Mouse (Mus musculus): Measurements from ENCODE around the gene Srms. TPM values are rescaled to one million over a fixed set of nuclear protein-coding genes. Genes with fewer than 3 reads are reported as not detected.
"Not testable (repeated sequence)": the region's sequence is repeated elsewhere in the genome, so short reads cannot be mapped to it uniquely, and the experiment has no call there.

Srms gene
- polyA plus RNA-seq, 1 experiment, result 0.50 TPM

DNA sequence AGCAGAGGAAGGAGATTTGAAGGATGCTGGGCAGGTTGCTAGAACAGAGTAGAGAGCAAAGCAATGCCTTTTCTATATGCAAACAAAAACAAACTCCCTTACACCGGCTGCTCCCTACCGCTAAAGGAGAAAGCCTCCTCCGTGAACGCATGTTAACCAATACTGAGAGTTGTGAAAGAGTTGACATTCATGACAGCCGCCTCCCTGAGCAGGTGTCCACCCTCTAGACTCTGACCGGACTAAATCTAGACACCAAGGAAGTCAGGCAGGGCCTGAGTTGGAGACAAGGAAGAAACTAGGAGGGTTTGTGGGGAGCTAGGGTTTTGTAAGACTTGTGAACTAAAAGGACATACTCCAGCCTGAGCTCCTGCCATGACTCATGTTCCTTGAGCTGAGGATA, 10.1 kb downstream of the Srms start:
- no peak for TF ChIP-seq CTCF (IDR thresholded peaks at IDR 0.05; ENCODE audit: extremely low read depth, insufficient read depth, low read length)
- no peak for TF ChIP-seq POLR2A (IDR thresholded peaks at IDR 0.05; ENCODE audit: extremely low read depth, insufficient read depth, low read length)
- Histone ChIP-seq H3K4me3 (ENCODE audit: insufficient read depth, low read length) (no peak overlapping the region), H3K4me1 (ENCODE audit: control insufficient read depth, insufficient read depth, low read length) (no peaks in the 10 kb centered on the region; the same call in 1 of the 2 replicates), H3K27ac (ENCODE audit: insufficient read depth, low read length) (no peak overlapping the region)

DNA sequence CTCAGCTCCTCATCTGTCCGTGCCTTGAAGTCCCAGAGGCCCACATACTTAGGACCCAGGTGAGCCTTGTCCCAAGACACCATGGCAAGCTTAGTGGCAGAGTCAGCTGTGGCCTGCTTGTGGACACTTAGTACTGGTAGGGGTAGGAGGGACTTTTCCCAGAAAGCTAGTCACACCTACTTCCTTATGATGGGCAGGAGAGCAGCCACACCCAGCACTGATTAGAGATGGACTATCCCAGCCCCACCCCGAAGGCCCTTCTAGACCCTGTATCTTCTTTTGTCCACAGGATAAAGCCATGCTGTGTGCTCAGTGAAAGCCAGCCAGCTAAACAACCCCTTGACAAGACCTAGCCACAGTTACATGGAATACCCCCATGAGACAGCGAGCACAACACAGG, 10.6 kb downstream of the Srms start, which contains the start of gene Ptk6:
Gene Ptk6 (minus strand): TSS at position 368 of the 400 bp plus-strand sequence.
- Histone ChIP-seq H3K4me1 (ENCODE audit: control insufficient read depth, insufficient read depth, low read length) (no peaks in the 10 kb centered on the region; the same call in 1 of the 2 replicates), H3K4me3 (ENCODE audit: insufficient read depth, low read length) (no peak within 1 kb of the TSS), H3K27ac (ENCODE audit: insufficient read depth, low read length) (no peak within 1 kb of the TSS)
- TF ChIP-seq POLR2A (IDR thresholded peaks at IDR 0.05; ENCODE audit: extremely low read depth, insufficient read depth, low read length) (no peak), CTCF (IDR thresholded peaks at IDR 0.05; ENCODE audit: extremely low read depth, insufficient read depth, low read length) (no peak)

DNA sequence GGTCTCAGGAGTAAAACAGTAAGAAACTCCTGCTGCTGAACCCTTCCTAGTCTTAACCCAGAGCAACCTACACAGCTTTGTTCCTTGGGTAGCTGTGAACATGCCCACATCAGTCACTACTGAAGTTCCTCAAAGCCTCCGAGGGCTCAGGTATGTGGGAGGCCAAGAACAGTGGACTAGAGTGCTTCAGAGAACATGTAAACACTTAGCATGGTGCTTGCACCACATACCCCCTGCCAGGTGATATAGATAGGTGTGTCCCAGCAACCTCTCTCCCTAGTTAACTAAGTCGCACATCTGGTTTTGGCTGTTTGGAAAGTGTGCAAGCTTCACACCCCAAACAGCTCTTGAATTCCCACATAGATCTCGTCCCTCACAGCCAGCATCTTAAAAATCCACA, 11.4 kb downstream of the Srms start:
- H3K4me3 ChIP-seq (ENCODE audit: insufficient read depth, low read length), result no peak overlapping the region
- H3K4me1 ChIP-seq (ENCODE audit: control insufficient read depth, insufficient read depth, low read length), result no peaks in the 10 kb centered on the region; the same call in 1 of the 2 replicates
- TF ChIP-seq POLR2A (IDR thresholded peaks at IDR 0.05; ENCODE audit: extremely low read depth, insufficient read depth, low read length) (no peak), CTCF (IDR thresholded peaks at IDR 0.05; ENCODE audit: extremely low read depth, insufficient read depth, low read length) (no peak)
- H3K27ac ChIP-seq (ENCODE audit: insufficient read depth, low read length), result no peak overlapping the region

DNA sequence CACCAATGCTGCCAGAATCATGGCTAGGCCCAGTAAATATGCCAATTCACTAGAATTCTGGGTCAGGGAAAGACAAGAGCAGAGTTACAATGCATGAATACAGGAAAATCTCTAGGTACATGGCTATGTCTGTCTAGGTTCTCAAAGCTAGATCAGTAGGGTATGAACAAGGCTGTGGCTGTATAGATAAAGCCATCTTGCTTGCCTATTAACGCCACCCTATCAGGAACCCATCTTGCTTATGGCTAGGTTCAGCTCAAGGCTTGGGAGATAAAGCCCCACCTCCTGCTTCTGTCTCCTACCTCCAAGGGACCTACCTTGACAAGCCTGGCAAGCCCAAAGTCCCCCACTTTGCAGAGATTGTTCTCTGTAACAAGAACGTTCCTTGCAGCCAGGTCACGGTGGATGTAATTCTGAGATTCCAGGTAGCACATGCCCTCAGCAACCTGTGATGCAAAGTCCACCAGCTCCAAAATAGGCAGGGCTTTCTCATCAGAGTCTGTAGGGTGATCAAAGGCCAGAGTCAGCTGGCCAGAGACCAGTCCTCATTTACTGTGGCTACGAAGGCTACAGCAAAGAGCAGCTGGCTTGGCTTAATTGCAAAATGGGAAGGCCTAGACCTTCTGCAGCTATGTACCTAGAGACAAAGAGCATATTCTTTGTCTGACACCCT, 16.2 kb downstream of the Srms start:
- Histone ChIP-seq H3K4me3 (ENCODE audit: insufficient read depth, low read length) (no peak overlapping the region), H3K4me1 (ENCODE audit: control insufficient read depth, insufficient read depth, low read length) (no peaks in the 10 kb centered on the region), H3K27ac (ENCODE audit: insufficient read depth, low read length) (no peak overlapping the region)
- TF ChIP-seq CTCF (IDR thresholded peaks at IDR 0.05; ENCODE audit: extremely low read depth, insufficient read depth, low read length) (no peak), POLR2A (IDR thresholded peaks at IDR 0.05; ENCODE audit: extremely low read depth, insufficient read depth, low read length) (no peak)

DNA sequence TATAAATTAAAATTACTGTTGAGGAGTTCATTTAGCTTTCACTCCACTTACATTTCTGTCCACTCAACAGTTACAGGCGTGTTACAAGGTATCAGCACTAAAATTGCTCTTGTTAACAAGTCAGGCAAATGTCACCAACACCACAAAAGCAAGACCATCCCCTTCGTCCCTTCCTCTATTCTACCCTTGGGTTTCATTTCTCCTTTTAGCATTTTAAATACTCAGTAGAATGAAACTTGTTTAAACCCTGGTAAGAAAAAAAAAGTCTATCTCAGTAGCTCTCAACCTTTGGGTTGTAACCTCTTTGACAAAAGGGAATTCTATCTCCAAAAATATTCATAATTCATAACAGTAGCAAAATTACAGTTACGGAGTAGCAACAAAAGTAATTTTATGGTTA, 19.9 kb downstream of the Srms start:
- H3K4me1 ChIP-seq (ENCODE audit: control insufficient read depth, insufficient read depth, low read length), result peaks cover 2% of the 10 kb centered on the region; the same call in 1 of the 2 replicates
- H3K27ac ChIP-seq (ENCODE audit: insufficient read depth, low read length), result no peak overlapping the region
- H3K4me3 ChIP-seq (ENCODE audit: insufficient read depth, low read length), result no peak overlapping the region
- no peak for TF ChIP-seq POLR2A (IDR thresholded peaks at IDR 0.05; ENCODE audit: extremely low read depth, insufficient read depth, low read length)

DNA sequence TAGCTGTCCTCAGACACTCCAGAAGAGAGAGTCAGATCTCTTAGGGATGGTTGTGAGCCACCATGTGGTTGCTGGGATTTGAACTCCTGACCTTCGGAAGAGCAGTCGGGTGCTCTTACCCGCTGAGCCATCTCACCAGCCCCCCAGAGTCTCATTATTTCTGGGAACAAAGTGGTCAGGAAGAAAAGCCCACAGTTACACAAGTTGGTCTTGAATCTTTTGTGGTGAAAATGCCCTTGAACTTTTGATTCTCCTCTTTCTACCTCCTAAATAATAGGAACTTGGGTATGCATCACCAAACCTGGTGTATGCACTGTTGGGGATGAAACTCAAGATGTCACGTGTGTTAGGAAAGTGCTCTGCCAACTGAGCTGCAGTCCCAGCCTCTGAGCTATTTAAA, 21.0 kb downstream of the Srms start:
- no peak for TF ChIP-seq POLR2A (IDR thresholded peaks at IDR 0.05; ENCODE audit: extremely low read depth, insufficient read depth, low read length)
- TF ChIP-seq CTCF (IDR thresholded peaks at IDR 0.05; ENCODE audit: extremely low read depth, insufficient read depth, low read length), result no peak
- Histone ChIP-seq H3K4me1 (ENCODE audit: control insufficient read depth, insufficient read depth, low read length) (peaks cover 2% of the 10 kb centered on the region; the same call in 1 of the 2 replicates), H3K4me3 (ENCODE audit: insufficient read depth, low read length) (no peak overlapping the region), H3K27ac (ENCODE audit: insufficient read depth, low read length) (no peak overlapping the region)

DNA sequence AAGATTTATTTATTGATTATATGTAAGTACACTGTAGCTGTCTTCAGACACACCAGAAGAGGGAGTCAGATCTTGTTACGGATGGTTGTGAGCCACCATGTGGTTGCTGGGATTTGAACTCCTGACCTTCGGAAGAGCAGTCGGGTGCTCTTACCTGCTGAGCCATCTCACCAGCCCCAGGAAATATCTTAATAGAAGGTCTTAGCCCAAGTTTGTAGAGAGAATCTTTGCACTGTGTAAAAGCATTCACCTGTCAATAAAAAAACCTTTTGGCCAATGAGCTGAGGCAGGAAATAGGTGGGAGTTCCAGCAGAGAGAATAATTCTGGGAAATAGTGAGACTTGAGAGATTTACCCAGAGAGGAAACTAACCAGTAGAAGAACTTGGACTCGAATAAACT, 21.6 kb downstream of the Srms start:
- H3K4me3 ChIP-seq (ENCODE audit: insufficient read depth, low read length); H3K27ac ChIP-seq (ENCODE audit: insufficient read depth, low read length); H3K4me1 ChIP-seq (ENCODE audit: control insufficient read depth, insufficient read depth, low read length): not testable (repeated sequence)

DNA sequence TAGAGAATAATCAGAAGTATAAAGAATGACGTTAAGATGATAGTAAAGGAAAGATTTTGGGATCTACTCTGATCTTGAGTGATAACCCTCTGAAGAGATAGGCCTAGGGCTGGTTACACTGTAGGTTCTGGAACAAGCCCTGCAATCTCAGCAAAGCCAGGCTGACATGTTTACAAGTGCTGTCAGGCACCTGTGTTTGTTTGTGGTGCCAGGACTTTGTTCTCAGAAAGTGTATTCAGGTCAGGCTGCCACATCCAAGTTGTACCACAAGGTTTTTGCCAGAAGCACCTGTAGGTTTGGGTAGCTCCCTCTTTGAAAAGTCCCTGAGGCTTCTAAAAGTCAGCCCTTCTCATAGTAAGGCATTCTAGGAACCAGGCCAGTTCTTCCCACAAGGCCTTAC, 23.7 kb downstream of the Srms start:
- Histone ChIP-seq H3K4me1 (ENCODE audit: control insufficient read depth, insufficient read depth, low read length) (peaks cover 2% of the 10 kb centered on the region; the same call in 1 of the 2 replicates), H3K27ac (ENCODE audit: insufficient read depth, low read length) (no peak overlapping the region), H3K4me3 (ENCODE audit: insufficient read depth, low read length) (no peak overlapping the region)
- TF ChIP-seq CTCF (IDR thresholded peaks at IDR 0.05; ENCODE audit: extremely low read depth, insufficient read depth, low read length), result no peak

DNA sequence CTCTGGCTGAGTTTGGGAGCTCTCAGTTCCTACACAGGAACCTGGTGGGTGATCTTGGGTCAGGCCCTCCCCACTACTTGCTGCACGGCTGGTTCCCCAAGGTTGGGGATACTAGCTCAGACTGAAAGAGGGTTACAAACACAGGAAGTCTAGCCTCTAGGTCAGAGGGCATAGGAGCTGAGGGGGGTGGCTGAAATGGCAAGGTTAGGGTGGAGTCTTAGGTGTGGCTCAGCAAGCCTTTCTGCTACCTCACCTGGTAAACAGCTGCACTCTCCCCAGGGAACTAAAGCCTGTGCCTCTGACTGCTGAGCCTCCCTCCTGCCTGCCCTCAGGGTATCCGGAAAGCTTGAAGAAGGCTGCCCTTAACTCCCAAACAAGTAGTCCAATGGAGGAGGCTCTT, 24.3 kb downstream of the Srms start:
- TF ChIP-seq CTCF (IDR thresholded peaks at IDR 0.05; ENCODE audit: extremely low read depth, insufficient read depth, low read length) (no peak), POLR2A (IDR thresholded peaks at IDR 0.05; ENCODE audit: extremely low read depth, insufficient read depth, low read length) (no peak)
- Histone ChIP-seq H3K4me3 (ENCODE audit: insufficient read depth, low read length) (peak overlapping the region; percentile 57; the same call in 1 of the 2 replicates), H3K27ac (ENCODE audit: insufficient read depth, low read length) (no peak overlapping the region), H3K4me1 (ENCODE audit: control insufficient read depth, insufficient read depth, low read length) (peaks cover 2% of the 10 kb centered on the region; the same call in 1 of the 2 replicates)

DNA sequence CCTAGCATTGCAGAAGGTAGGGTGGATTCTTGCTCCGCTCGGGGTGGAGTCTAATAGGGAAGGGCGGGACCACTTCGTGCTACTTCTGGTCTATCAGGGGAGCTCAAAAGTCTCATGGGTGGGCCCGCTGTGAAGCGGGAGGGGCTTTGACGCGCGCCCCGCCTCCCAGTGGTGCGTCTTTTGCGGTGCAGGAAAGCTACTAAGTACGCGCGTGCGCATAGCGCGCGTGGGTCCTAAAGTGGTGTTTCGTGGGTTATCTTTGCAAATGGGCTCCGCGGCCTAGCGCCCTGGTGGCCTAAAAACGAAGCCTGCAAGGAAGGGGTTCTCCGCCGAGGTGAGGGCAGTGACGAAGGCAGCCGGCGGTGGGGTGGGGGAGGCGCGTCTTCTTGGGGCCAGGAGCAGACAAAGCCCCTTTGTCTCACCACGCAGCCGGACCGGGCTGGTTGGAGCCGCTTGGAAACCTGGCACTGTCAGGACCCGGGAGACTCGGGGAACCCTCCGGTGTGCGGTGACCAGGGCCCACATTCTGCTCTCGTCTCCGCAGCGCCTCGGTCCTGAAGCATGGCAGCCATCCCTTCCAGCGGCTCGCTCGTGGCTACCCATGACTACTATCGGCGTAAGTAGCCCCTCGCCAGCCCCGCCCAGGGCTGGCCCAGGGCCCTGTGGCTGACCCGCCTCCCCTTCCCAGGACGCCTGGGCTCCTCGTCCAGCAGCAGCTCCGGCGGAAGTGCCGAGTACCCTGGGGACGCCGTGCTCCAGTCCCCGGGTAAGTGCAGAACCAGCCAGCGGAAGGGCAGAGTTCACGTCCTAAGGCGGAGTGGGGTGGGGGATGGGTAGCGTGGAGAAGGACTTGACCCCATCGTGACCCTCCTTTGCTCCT, 25.6 kb downstream of the Srms start, which contains the start of gene Ppdpf:
Gene Ppdpf (plus strand): TSS at position 127 of the 880 bp plus-strand sequence.
- peak within 1 kb of the TSS; percentile 57 for H3K4me3 ChIP-seq (ENCODE audit: insufficient read depth, low read length)
- H3K4me1 ChIP-seq (ENCODE audit: control insufficient read depth, insufficient read depth, low read length), result peaks cover 2% of the 10 kb centered on the region; the same call in 1 of the 2 replicates
- TF ChIP-seq CTCF (IDR thresholded peaks at IDR 0.05; ENCODE audit: extremely low read depth, insufficient read depth, low read length) (no peak), POLR2A (IDR thresholded peaks at IDR 0.05; ENCODE audit: extremely low read depth, insufficient read depth, low read length) (peak; percentile 86; the same call in 1 of the 2 replicates)
- H3K27ac ChIP-seq (ENCODE audit: insufficient read depth, low read length), result peak within 1 kb of the TSS; percentile 84
